Mouse (Mus musculus): Measurements from ENCODE around the gene Rab25. TPM values are rescaled to one million over a fixed set of nuclear protein-coding genes. Genes with fewer than 3 reads are reported as not detected.
"Not testable (repeated sequence)": the region's sequence is repeated elsewhere in the genome, so short reads cannot be mapped to it uniquely, and the experiment has no call there.

The Rab25 gene
- polyA plus RNA-seq (2015; fragmentation: Nextera tagmentation; extraction: Ambion mirVana): 252 and 271 TPM in 2 replicates

- no peaks in the 10 kb centered on the region for H3K27me3 ChIP-seq (ENCODE audit: control insufficient read depth, insufficient read depth, low read length)
- H3K4me1 ChIP-seq (replicated peaks; ENCODE audit: control insufficient read depth, insufficient read depth): no peaks in the 10 kb centered on the region; the same call in 1 of the 2 replicates
- peak within 1 kb of the TSS; percentile 23; the same call in 1 of the 2 replicates for H3K4me3 ChIP-seq (ENCODE audit: low read depth, low read length)
- peak; percentile 49 for ATAC-seq (ENCODE audit: low FRiP score, low TSS enrichment)
- peak within 1 kb of the TSS; percentile 47 for H3K4me2 ChIP-seq (replicated peaks; ENCODE audit: low read depth)
- WGBS: 36% methylated on average over 18 of the region's 18 CpGs
- H3K36me3 ChIP-seq (ENCODE audit: control insufficient read depth, insufficient read depth, low read length): no peaks in the 10 kb centered on the region
- H3K27ac ChIP-seq (replicated peaks): peak within 1 kb of the TSS; percentile 86
- H3K9ac ChIP-seq (ENCODE audit: low read length): peak within 1 kb of the TSS; percentile 55
- TF ChIP-seq CTCF (IDR thresholded peaks at IDR 0.05; ENCODE audit: low read depth): no peak
- no peak for TF ChIP-seq EP300 (optimal IDR thresholded peaks at IDR 0.05)
- DNase-seq (ENCODE audit: low spot score): peak; percentile 87
- no peaks in the 10 kb centered on the region for H3K9me3 ChIP-seq (ENCODE audit: control insufficient read depth, low read length)
Measured at GRCm38 (mm10) chr3:88548180-88548917, at the start of gene Rab25. Gene Rab25, minus strand, starts transcription at chr3:88548300.

GRCm38 (mm10) chr3:88596547-88596946, 48.4 kb upstream of the Rab25 start:
- H3K9ac ChIP-seq (ENCODE audit: low read length); H3K27me3 ChIP-seq (ENCODE audit: control insufficient read depth, insufficient read depth, low read length); H3K27ac ChIP-seq (replicated peaks); H3K36me3 ChIP-seq (ENCODE audit: control insufficient read depth, insufficient read depth, low read length); DNase-seq (ENCODE audit: low spot score); H3K4me1 ChIP-seq (replicated peaks; ENCODE audit: control insufficient read depth, insufficient read depth); ATAC-seq (ENCODE audit: low FRiP score, low TSS enrichment); H3K9me3 ChIP-seq (ENCODE audit: control insufficient read depth, low read length); H3K4me2 ChIP-seq (replicated peaks; ENCODE audit: low read depth); H3K4me3 ChIP-seq (ENCODE audit: low read depth, low read length): not testable (repeated sequence)
- WGBS: 88% methylated on average over 4 of the region's 4 CpGs

GRCm38 (mm10) chr3:88593893-88594580, 45.9 kb upstream of the Rab25 start:
- no peak for DNase-seq (ENCODE audit: low spot score)
- Histone ChIP-seq H3K27ac (replicated peaks) (no peak overlapping the region), H3K9me3 (ENCODE audit: control insufficient read depth, low read length) (no peaks in the 10 kb centered on the region), H3K4me3 (ENCODE audit: low read depth, low read length) (no peak overlapping the region), H3K27me3 (ENCODE audit: control insufficient read depth, insufficient read depth, low read length) (no peaks in the 10 kb centered on the region), H3K4me2 (replicated peaks; ENCODE audit: low read depth) (no peak overlapping the region), H3K36me3 (ENCODE audit: control insufficient read depth, insufficient read depth, low read length) (no peaks in the 10 kb centered on the region), H3K4me1 (replicated peaks; ENCODE audit: control insufficient read depth, insufficient read depth) (peaks cover 7% of the 10 kb centered on the region; the same call in 1 of the 2 replicates), H3K9ac (ENCODE audit: low read length) (no peak overlapping the region)
- peak; percentile 29; the same call in 1 of the 2 replicates for ATAC-seq (ENCODE audit: low FRiP score, low TSS enrichment)
- no peak for TF ChIP-seq CTCF (IDR thresholded peaks at IDR 0.05; ENCODE audit: low read depth)
- TF ChIP-seq EP300 (optimal IDR thresholded peaks at IDR 0.05): no peak
- WGBS: 21% methylated on average over 10 of the region's 10 CpGs

GRCm38 (mm10) chr3:88592942-88593576, 45.0 kb upstream of the Rab25 start:
- no peak overlapping the region for H3K4me3 ChIP-seq (ENCODE audit: low read depth, low read length)

GRCm38 (mm10) chr3:88591950-88592731, 44.0 kb upstream of the Rab25 start:
- TF ChIP-seq CTCF (IDR thresholded peaks at IDR 0.05; ENCODE audit: low read depth) (peak; percentile 75), EP300 (optimal IDR thresholded peaks at IDR 0.05) (no peak)
- Histone ChIP-seq H3K27me3 (ENCODE audit: control insufficient read depth, insufficient read depth, low read length) (no peaks in the 10 kb centered on the region), H3K4me1 (replicated peaks; ENCODE audit: control insufficient read depth, insufficient read depth) (peaks cover 7% of the 10 kb centered on the region; the same call in 1 of the 2 replicates), H3K9me3 (ENCODE audit: control insufficient read depth, low read length) (no peaks in the 10 kb centered on the region), H3K36me3 (ENCODE audit: control insufficient read depth, insufficient read depth, low read length) (peaks cover 11% of the 10 kb centered on the region), H3K4me2 (replicated peaks; ENCODE audit: low read depth) (peak overlapping the region; percentile 28), H3K27ac (replicated peaks) (peak overlapping the region; percentile 49), H3K4me3 (ENCODE audit: low read depth, low read length) (no peak overlapping the region; the same call in 1 of the 2 replicates), H3K9ac (ENCODE audit: low read length) (peak overlapping the region; percentile 18; the same call in 1 of the 2 replicates)
- peak; percentile 67 for ATAC-seq (ENCODE audit: low FRiP score, low TSS enrichment)
- peak; percentile 56 for DNase-seq (ENCODE audit: low spot score)
- 20% methylated on average over 9 of the region's 9 CpGs for WGBS

More at GRCm38 (mm10) chr3:88592942-88593576, 45.0 kb upstream of the Rab25 start:
- Histone ChIP-seq H3K27ac (replicated peaks) (peak overlapping the region; percentile 49; the same call in 1 of the 2 replicates), H3K9ac (ENCODE audit: low read length) (no peak overlapping the region), H3K36me3 (ENCODE audit: control insufficient read depth, insufficient read depth, low read length) (peaks cover 4% of the 10 kb centered on the region), H3K9me3 (ENCODE audit: control insufficient read depth, low read length) (no peaks in the 10 kb centered on the region), H3K4me2 (replicated peaks; ENCODE audit: low read depth) (peak overlapping the region; percentile 28; the same call in 1 of the 2 replicates), H3K4me1 (replicated peaks; ENCODE audit: control insufficient read depth, insufficient read depth) (peaks cover 7% of the 10 kb centered on the region; the same call in 1 of the 2 replicates), H3K27me3 (ENCODE audit: control insufficient read depth, insufficient read depth, low read length) (no peaks in the 10 kb centered on the region)
- 65% methylated on average over 10 of the region's 10 CpGs for WGBS
- TF ChIP-seq EP300 (optimal IDR thresholded peaks at IDR 0.05) (no peak), CTCF (IDR thresholded peaks at IDR 0.05; ENCODE audit: low read depth) (no peak)
- no peak for DNase-seq (ENCODE audit: low spot score)
- peak; percentile 28; the same call in 1 of the 2 replicates for ATAC-seq (ENCODE audit: low FRiP score, low TSS enrichment)

Data from stomach, postnatal 0 days (tissue).